Mouse (Mus musculus) layer of hippocampus, adult 2 months (tissue): ENCODE data around the gene Mmp11. TPM values are rescaled to one million over a fixed set of nuclear protein-coding genes. Genes with fewer than 3 reads are reported as not detected.
A peak's percentile ranks its signal among the peaks of the same experiment; 100 is the strongest.
"Not testable (repeated sequence)": the region's sequence is repeated elsewhere in the genome, so short reads cannot be mapped to it uniquely, and the experiment has no call there.

Experiments used
- DNase-seq, 2 experiments: peaks; one replicate each; pipeline ENCODE4 v3.0.0; 2022; ENCODE audit warnings: low spot score in 2 of 2
- H3K27ac ChIP-seq: fragments of 200-600 bp; 2 replicates; pipeline ENCODE4 v1.8.1; 2022
- H3K4me3 ChIP-seq: fragments of 200-600 bp; 2 replicates; pipeline ENCODE4 v1.8.1; 2022; ENCODE audit warnings: mild to moderate bottlenecking
- CTCF ChIP-seq: fragments of 200-600 bp; conservative IDR thresholded peaks from 2 replicates; pipeline ENCODE4 v1.8.1; 2022; ENCODE audit warnings: antibody characterized with exemption, mild to moderate bottlenecking, moderate library complexity
- total RNA-seq, 2 experiments: library from RNA; stranded (reverse); gene quantifications; 2 replicates each; pipeline ENCODE4 v1.2.3; 2021

Mmp11 gene
- total RNA-seq, 2 experiments from 2014 or later = 1.5 to 1.8 TPM

GRCm38 (mm10) chr10:75906882-75907281 lies 29.4 kb downstream of the Mmp11 start:
- H3K4me3 ChIP-seq = no peak overlapping the region
- no peak overlapping the region for H3K27ac ChIP-seq
- TF ChIP-seq CTCF = no peak
- DNase-seq = no peak

DNA sequence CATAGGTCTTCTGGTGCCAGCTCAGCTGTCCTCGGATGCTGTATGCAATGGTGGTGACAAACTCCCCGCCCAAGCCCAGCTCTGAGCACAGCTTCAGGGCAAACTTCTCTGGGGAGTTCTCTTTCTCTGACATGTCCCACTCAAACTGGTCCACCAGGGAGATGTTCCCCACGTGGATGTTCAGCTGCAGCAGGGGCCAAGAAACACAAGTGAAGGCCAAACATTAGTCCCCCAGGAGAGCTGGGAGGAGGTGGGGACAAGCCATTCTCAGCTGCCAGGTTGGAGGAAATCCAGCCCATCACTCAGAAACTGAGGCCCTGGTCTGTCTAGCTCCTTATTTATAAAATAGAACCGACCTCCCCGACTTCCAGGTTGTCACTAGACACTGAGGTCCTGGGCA lies 31.9 kb downstream of the Mmp11 start:
- Histone ChIP-seq H3K4me3 (no peak overlapping the region), H3K27ac (no peak overlapping the region)
- DNase-seq = no peak
- no peak for TF ChIP-seq CTCF

- Histone ChIP-seq H3K27ac (peak overlapping the region; percentile 51), H3K4me3 (no peak overlapping the region)
- DNase-seq = no peak
- no peak for TF ChIP-seq CTCF
Measured at GRCm38 (mm10) chr10:75898846-75899245, 37.5 kb downstream of the Mmp11 start.

- no peak for DNase-seq
- TF ChIP-seq CTCF = no peak
- Histone ChIP-seq H3K27ac (peak overlapping the region; percentile 51), H3K4me3 (no peak overlapping the region)
Measured at GRCm38 (mm10) chr10:75898039-75898564, 38.2 kb downstream of the Mmp11 start.

GRCm38 (mm10) chr10:75897373-75897772 lies 38.9 kb downstream of the Mmp11 start:
- peak; percentile 72 to 78 for DNase-seq
- Histone ChIP-seq H3K27ac (peak overlapping the region; percentile 51; the same call in 1 of the 2 replicates), H3K4me3 (no peak overlapping the region)
- TF ChIP-seq CTCF = peak; percentile 87

GRCm38 (mm10) chr10:75896208-75896607 lies 40.1 kb downstream of the Mmp11 start:
- H3K27ac ChIP-seq = peak overlapping the region; percentile 62

GRCm38 (mm10) chr10:75895730-75896129 lies 40.6 kb downstream of the Mmp11 start:
- no peak for TF ChIP-seq CTCF
- Histone ChIP-seq H3K27ac (peak overlapping the region; percentile 62), H3K4me3 (no peak overlapping the region)
- DNase-seq = no peak

More at GRCm38 (mm10) chr10:75896208-75896607, 40.1 kb downstream of the Mmp11 start:
- no peak overlapping the region for H3K4me3 ChIP-seq
- no peak for TF ChIP-seq CTCF
- peak; percentile 45 to 46 for DNase-seq

- Histone ChIP-seq H3K4me3 (no peak overlapping the region), H3K27ac (no peak overlapping the region)
- no peak for TF ChIP-seq CTCF
- no peak for DNase-seq
Measured at GRCm38 (mm10) chr10:75894601-75895000, 41.7 kb downstream of the Mmp11 start.

- TF ChIP-seq CTCF = no peak
Measured at GRCm38 (mm10) chr10:75893089-75893750, 43.1 kb downstream of the Mmp11 start, which contains the start of gene Derl3. Gene Derl3, plus strand, starts transcription at chr10:75893413.

DNA sequence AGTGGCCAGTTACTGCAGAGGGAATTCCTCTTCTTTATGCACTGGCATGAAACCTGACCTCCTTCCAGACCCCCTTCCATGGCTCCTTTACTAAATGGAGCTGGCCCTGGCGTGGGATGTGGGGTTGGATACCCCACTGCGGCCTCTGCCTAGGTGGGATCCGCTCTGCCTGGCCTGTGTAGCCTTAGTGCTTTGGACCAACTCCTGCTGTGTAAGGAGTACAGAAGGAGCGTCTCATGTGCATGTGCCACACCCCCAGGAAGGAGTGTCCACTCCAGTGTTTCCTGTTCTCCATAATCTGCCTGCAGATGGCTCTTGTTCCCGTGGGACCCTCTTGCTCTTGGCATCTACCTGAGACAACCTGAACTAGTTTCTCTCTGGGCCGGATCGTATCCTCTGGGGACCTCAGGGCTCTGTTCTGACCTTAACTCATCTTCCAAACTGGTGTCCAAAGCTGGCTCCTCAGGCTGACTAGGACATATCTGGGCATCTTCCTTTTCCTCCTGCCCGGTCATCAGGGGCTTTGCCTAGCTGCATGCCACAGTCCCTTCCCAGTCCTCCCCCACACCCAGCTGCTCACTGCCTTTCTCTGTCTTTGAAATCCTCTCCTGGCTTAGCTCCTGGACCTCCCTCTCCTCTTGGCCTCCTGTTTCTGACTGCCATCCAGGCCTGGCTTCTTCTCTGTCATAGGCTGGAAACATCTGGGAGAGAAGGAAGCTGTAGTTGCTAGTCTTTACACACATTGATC lies 46.7 kb downstream of the Mmp11 start:
- DNase-seq = no peak
- no peak for TF ChIP-seq CTCF
- Histone ChIP-seq H3K4me3 (no peak overlapping the region), H3K27ac (no peak overlapping the region)

More at GRCm38 (mm10) chr10:75893089-75893750, 43.1 kb downstream of the Mmp11 start, which contains the start of gene Derl3:
- H3K4me3 ChIP-seq = peak within 1 kb of the TSS; percentile 66
- H3K27ac ChIP-seq = peak within 1 kb of the TSS; percentile 66
- peak; percentile 95 to 98 for DNase-seq

- not testable (repeated sequence) for DNase-seq, H3K27ac ChIP-seq, H3K4me3 ChIP-seq
- peak; percentile 30 for TF ChIP-seq CTCF
Measured at GRCm38 (mm10) chr10:75887504-75887903, 48.8 kb downstream of the Mmp11 start.

DNA sequence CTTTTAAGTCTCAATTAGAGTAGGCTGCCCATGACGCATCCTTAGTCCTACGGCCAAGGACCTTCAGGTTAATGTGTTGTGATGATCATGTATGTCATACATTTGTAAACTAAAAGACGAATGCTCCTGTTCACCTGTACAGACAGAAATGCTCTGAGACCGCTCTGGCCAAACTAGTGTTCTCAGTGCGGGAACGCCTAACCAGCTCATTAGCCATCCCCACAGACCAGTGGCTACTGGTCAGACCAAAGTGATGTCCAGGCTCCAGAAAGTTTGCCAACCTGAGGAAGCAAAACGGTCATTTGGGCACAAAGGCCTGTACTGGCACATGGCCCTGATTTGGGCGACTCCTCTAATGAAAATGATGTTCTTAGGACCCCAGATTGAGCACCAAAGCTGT lies 51.6 kb downstream of the Mmp11 start:
- no peak overlapping the region for H3K4me3 ChIP-seq
- no peak for TF ChIP-seq CTCF
- no peak overlapping the region for H3K27ac ChIP-seq
- DNase-seq = no peak

- peak; percentile 75 to 80 for DNase-seq
- TF ChIP-seq CTCF = peak; percentile 67
- Histone ChIP-seq H3K27ac (peak overlapping the region; percentile 15; the same call in 1 of the 2 replicates), H3K4me3 (peak overlapping the region; percentile 20; the same call in 1 of the 2 replicates)
Measured at GRCm38 (mm10) chr10:75883232-75883552, 53.1 kb downstream of the Mmp11 start.
